Mouse (Mus musculus) ES-Bruce4 (cell line): ENCODE results near the gene Lpp. TPM values are rescaled to one million over a fixed set of nuclear protein-coding genes. Genes with fewer than 3 reads are reported as not detected.

Experiments
- H3K27ac ChIP-seq: 2 replicates; pipeline ENCODE4 v1.5.1; 2012; ENCODE audit warnings: low read length, inconsistent platforms; ENCODE audit not compliant: insufficient read depth
- H3K27me3 ChIP-seq: 2 replicates; pipeline ENCODE4 v1.6.1; 2012; ENCODE audit warnings: mild to moderate bottlenecking, low read length, inconsistent platforms; ENCODE audit not compliant: control insufficient read depth, poor library complexity, insufficient read depth, severe bottlenecking
- H3K36me3 ChIP-seq: 2 replicates; pipeline ENCODE4 v1.6.1; 2012; ENCODE audit warnings: inconsistent platforms, mild to moderate bottlenecking, low read length, moderate library complexity; ENCODE audit not compliant: control insufficient read depth, poor library complexity, insufficient read depth, severe bottlenecking
- H3K4me1 ChIP-seq: one replicate; pipeline ENCODE4 v1.8.1; 2011; ENCODE audit warnings: low read length; ENCODE audit not compliant: control insufficient read depth, insufficient read depth
- H3K4me3 ChIP-seq: 2 replicates; pipeline ENCODE4 v1.5.1; 2011; ENCODE audit warnings: low read depth, mild to moderate bottlenecking, low read length
- H3K9ac ChIP-seq: 2 replicates; pipeline ENCODE4 v1.6.1; 2012; ENCODE audit warnings: low read depth, mild to moderate bottlenecking, inconsistent platforms; ENCODE audit not compliant: poor library complexity, severe bottlenecking
- H3K9me3 ChIP-seq: replicated peaks from 2 replicates; pipeline ENCODE4 v1.6.1; 2012; ENCODE audit warnings: mild to moderate bottlenecking, low read length, inconsistent platforms; ENCODE audit not compliant: control insufficient read depth, poor library complexity, insufficient read depth, severe bottlenecking
- CTCF ChIP-seq: IDR thresholded peaks from one replicate; pipeline ENCODE4 v1.8.1; 2011; ENCODE audit warnings: low read depth, low read length
- EP300 ChIP-seq: IDR thresholded peaks from 2 replicates; pipeline ENCODE4 v1.6.1; 2011; ENCODE audit warnings: low read depth, low read length; ENCODE audit not compliant: insufficient read depth
- POLR2A ChIP-seq: IDR thresholded peaks from one replicate; pipeline ENCODE4 v1.8.1; 2011; ENCODE audit warnings: low read length; ENCODE audit not compliant: insufficient read depth
- polyA plus RNA-seq: library from polyadenylated mRNA; stranded (reverse); fragments of >200 nt; gene quantifications from 2 replicates; pipeline ENCODE4 v1.2.4, GENCODE M21; 2011; ENCODE audit warnings: low read depth; ENCODE audit not compliant: missing spikeins, insufficient read depth, insufficient read length

The Lpp gene
- polyA plus RNA-seq, 1 experiment, result 48.5 TPM

DNA sequence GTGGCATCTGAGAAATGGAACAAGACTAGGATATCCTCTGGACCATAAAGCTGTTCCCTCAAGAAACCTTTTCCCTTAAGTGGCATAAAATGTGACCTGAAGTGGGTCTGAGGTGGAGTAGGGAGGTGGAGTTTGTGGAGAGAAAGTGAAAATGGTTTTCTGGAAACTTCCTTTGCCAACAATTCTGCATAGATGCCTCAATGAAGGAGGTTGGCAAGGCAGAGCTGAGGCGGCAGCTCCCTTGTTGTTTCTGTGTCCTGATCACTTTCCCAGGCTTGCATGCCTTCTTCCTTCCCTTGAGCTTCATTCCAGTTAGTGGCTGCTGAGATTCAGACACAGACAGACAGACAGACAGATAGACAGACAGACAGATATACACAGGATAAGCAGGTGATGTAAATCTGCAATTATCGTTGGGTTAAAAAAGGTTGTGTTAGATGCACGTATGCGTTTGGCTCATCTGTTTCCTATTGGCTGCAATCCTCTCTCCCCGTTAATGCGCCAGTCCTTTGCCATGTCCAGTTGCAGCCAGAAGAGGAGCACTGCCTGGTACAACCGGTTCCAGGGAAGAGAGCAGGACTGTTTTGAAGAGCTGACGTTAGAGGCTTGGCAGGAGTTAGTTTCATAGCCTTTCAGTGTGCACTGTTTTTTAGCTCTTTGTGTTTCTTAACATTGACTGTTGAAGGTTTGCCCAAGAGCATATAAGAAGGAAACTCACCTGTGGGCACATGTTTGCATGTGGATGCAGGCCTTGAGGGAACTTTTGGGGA, 96.4 kb downstream of the Lpp start:
- H3K9ac ChIP-seq, result no peak overlapping the region
- no peaks in the 10 kb centered on the region for H3K27me3 ChIP-seq
- no peak overlapping the region for H3K27ac ChIP-seq
- H3K4me3 ChIP-seq, result no peak overlapping the region
- H3K9me3 ChIP-seq, result no peaks in the 10 kb centered on the region
- H3K4me1 ChIP-seq, result no peaks in the 10 kb centered on the region
- TF ChIP-seq CTCF, result no peak
- H3K36me3 ChIP-seq, result no peaks in the 10 kb centered on the region

DNA sequence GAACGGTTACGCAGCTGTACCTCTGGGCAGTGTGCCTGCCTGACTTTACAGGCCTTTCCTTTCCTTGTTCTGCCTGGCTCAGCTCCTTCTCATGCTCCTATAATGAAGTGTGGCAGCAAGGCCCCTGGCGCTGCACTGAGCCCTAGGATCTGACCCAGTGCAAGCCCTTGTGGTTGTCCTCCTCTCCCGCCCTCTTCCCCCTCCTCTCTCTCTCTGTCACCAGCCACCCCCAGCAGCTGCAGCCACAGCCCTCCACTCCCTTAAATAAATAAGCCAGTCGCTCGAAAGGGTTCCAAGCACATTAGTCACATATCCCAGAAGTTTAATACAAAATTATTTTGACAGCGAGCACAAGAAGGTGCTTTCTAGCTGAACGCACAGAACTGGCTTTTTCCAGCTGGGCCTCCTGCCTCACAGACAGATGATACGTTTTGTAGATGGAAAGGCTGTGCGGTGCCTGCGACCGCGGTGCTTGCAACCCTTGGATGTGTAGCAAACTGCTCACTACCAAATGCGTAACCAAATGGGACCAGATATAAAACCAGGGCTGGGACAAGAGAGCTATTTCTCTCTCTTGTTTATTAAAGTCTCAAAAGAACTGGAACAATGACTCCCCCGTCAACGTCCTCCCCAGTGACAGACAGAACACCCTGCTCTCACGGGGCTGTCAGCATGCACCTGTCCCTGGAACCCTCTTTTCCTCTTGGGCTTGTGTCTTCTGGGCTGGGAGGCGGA, 97.6 kb downstream of the Lpp start:
- H3K27me3 ChIP-seq, result no peaks in the 10 kb centered on the region
- H3K27ac ChIP-seq, result no peak overlapping the region
- H3K4me1 ChIP-seq, result no peaks in the 10 kb centered on the region
- H3K9me3 ChIP-seq, result no peaks in the 10 kb centered on the region
- TF ChIP-seq POLR2A (no peak), CTCF (no peak), EP300 (no peak)
- no peak overlapping the region for H3K4me3 ChIP-seq
- H3K36me3 ChIP-seq, result no peaks in the 10 kb centered on the region
- H3K9ac ChIP-seq, result no peak overlapping the region

DNA sequence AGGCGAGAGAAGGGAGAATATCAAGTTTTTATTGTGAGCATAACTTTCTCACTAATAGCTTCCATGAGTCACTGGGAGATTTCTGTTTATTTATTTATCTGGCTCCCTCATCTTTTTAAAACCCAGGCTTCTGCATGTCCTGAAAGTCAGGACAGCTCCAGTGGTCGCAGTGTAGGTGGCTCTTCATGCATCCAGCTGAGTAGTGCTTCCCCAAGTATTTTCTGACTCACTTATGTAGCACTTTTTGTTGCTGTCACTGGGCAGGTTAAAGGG, 98.1 kb downstream of the Lpp start:
- H3K9me3 ChIP-seq, result no peaks in the 10 kb centered on the region
- no peak overlapping the region for H3K4me3 ChIP-seq
- H3K27ac ChIP-seq, result no peak overlapping the region
- H3K4me1 ChIP-seq, result no peaks in the 10 kb centered on the region
- TF ChIP-seq POLR2A (no peak), CTCF (no peak), EP300 (no peak)
- H3K9ac ChIP-seq, result no peak overlapping the region
- no peaks in the 10 kb centered on the region for H3K36me3 ChIP-seq
- H3K27me3 ChIP-seq, result no peaks in the 10 kb centered on the region

DNA sequence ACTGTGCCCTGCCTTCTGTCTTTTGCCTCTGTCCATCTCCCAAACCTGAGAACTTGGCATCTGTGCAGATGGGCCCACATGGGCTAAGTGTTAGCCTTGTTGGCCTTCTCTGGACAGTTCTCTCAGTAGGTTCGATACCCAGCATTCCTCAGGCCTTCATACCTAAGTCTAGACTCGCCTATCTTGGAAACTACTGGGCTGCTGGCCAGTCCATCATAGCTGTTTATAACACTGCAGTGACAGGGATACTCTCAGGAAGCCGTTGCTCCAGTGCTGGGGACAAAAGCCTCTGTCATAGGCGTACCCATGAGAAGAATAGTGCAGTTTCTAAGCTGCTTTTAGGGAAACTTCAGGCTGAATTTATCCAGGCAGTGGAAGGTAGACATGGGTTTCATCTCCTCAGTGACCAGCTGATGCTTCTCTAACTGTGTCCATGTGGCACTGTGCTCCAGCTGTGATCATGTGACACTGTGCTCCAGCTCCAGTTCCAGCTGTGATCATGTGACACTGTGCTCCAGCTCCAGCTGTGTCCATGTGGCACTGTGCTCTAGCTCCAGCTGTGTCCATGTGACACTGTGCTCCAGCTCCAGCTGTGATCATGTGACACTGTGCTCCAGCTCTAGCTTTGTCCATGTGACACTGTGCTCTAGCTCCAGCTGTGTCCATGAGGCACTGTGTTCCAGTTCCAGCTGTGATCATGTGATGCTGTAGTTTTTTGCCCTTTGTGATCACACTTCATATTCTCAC, 99.1 kb downstream of the Lpp start:
- TF ChIP-seq EP300 (no peak), CTCF (no peak), POLR2A (no peak)
- H3K27ac ChIP-seq, result no peak overlapping the region

DNA sequence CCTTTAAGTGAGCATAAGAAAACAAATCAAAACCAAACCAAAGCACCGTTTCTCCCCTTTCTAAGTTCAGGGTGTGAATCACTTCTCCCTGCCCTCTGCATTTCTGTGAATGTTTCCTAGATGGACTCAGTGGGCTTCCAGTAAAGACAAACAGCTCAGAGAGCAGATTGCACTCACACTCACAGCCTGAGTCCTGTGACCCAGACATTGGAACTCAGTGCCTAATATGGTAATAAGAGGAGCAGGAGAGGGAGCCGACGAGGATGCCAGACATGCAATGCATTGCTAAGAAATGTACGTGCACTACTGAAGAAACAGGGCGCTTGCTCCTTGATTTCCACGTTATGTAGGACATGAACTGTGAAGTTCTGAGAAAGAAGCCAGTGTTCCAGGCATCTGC, 101.2 kb downstream of the Lpp start:
- no peaks in the 10 kb centered on the region for H3K4me1 ChIP-seq
- TF ChIP-seq EP300 (no peak), CTCF (no peak), POLR2A (no peak)
- H3K27me3 ChIP-seq, result no peaks in the 10 kb centered on the region
- no peak overlapping the region for H3K27ac ChIP-seq
- H3K9ac ChIP-seq, result no peak overlapping the region
- no peak overlapping the region for H3K4me3 ChIP-seq
- H3K36me3 ChIP-seq, result no peaks in the 10 kb centered on the region
- no peaks in the 10 kb centered on the region for H3K9me3 ChIP-seq

More for the DNA sequence above, 99.1 kb downstream of the Lpp start:
- Histone ChIP-seq H3K36me3 (no peaks in the 10 kb centered on the region), H3K27me3 (no peaks in the 10 kb centered on the region), H3K9ac (no peak overlapping the region), H3K4me1 (no peaks in the 10 kb centered on the region), H3K9me3 (no peaks in the 10 kb centered on the region), H3K4me3 (no peak overlapping the region)

DNA sequence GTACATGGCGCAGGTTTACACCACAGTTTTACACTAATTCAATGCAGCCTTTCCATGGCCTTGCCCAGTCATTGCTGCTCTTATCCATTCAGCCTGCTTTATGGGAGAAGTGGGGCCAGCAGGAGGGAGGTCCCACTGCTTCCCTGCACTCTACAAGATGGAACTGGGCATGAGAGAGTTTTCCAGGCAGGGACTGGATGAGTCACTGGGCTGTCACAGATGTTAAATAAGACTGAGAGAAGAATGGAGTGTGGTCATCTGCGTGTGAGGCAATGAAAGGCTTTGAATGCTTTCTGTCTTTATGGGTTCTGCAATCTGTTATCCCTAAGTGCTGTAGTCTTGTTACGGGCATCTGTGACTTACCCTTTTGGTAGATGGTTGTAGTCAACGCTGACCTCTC, 102.2 kb downstream of the Lpp start:
- no peak overlapping the region for H3K4me3 ChIP-seq
- H3K9me3 ChIP-seq, result no peaks in the 10 kb centered on the region
- H3K9ac ChIP-seq, result no peak overlapping the region
- no peaks in the 10 kb centered on the region for H3K4me1 ChIP-seq
- H3K27ac ChIP-seq, result no peak overlapping the region
- no peaks in the 10 kb centered on the region for H3K36me3 ChIP-seq
- no peaks in the 10 kb centered on the region for H3K27me3 ChIP-seq
- TF ChIP-seq POLR2A (no peak), EP300 (no peak), CTCF (no peak)
